Mouse (Mus musculus) forebrain, embryonic 12.5 days (tissue): ENCODE measurements around the gene Dpf3. TPM values are rescaled to one million over a fixed set of nuclear protein-coding genes. Genes with fewer than 3 reads are reported as not detected.

Experiments
- ATAC-seq: fragments of 200-750 bp; cut with Nextera tagmentation; 2 replicates; pipeline ENCODE4 v1.8.0; 2017; ENCODE audit warnings: moderate TSS enrichment; ENCODE audit not compliant: low FRiP score
- H3K27ac ChIP-seq: fragments of 300-500 bp; sonication (generic); 2 replicates; pipeline ENCODE4 v1.5.1; 2016; ENCODE audit warnings: mild to moderate bottlenecking
- H3K27me3 ChIP-seq: fragments of 300-500 bp; sonication (generic); 2 replicates; pipeline ENCODE4 v1.6.1; 2016; ENCODE audit warnings: mild to moderate bottlenecking
- H3K36me3 ChIP-seq: fragments of 300-500 bp; sonication (generic); replicated peaks from 2 replicates; pipeline ENCODE4 v1.6.1; 2016; ENCODE audit warnings: mild to moderate bottlenecking
- H3K4me1 ChIP-seq: fragments of 300-500 bp; sonication (generic); 2 replicates; pipeline ENCODE4 v1.6.1; 2016
- H3K4me2 ChIP-seq: fragments of 300-500 bp; sonication (generic); 2 replicates; pipeline ENCODE4 v1.6.1; 2016; ENCODE audit warnings: mild to moderate bottlenecking, moderate library complexity
- H3K4me3 ChIP-seq: fragments of 300-500 bp; sonication (generic); replicated peaks from 2 replicates; pipeline ENCODE4 v1.5.1; 2016; ENCODE audit warnings: mild to moderate bottlenecking
- H3K9ac ChIP-seq: fragments of 300-500 bp; sonication (generic); 2 replicates; pipeline ENCODE4 v1.6.1; 2016; ENCODE audit warnings: mild to moderate bottlenecking
- H3K9me3 ChIP-seq: fragments of 300-500 bp; sonication (generic); 2 replicates; pipeline ENCODE4 v1.6.1; 2016
- WGBS: fragments of 180-500 bp; shearing (Covaris S2); methylation state at CpG from one replicate; pipeline ENCODE4 v1.1.7; 2016; 5-methylcytosine and 5-hydroxymethylcytosine counted together
- polyA plus RNA-seq: library from polyadenylated mRNA; unstranded; fragments of >200 nt; fragmentation: Nextera tagmentation; extraction: Ambion mirVana; gene quantifications from 2 replicates; pipeline ENCODE4 v1.2.1, GENCODE M21; 2016

Dpf3 gene
- polyA plus RNA-seq, 1 experiment from 2014 or later = 7.7 TPM

GRCm38 (mm10) chr12:83479818-83480401 is 7.6 kb downstream of the Dpf3 start:
- Histone ChIP-seq H3K9ac (no peak overlapping the region), H3K9me3 (no peaks in the 10 kb centered on the region), H3K27ac (no peak overlapping the region), H3K4me3 (no peak overlapping the region), H3K36me3 (no peaks in the 10 kb centered on the region), H3K4me1 (peaks cover 26% of the 10 kb centered on the region), H3K4me2 (no peak overlapping the region), H3K27me3 (peaks cover 17% of the 10 kb centered on the region)
- 76% methylated on average over 7 of the region's 7 CpGs for WGBS
- ATAC-seq = no peak

GRCm38 (mm10) chr12:83479140-83479539 is 8.4 kb downstream of the Dpf3 start:
- ATAC-seq = no peak
- 80% methylated on average over 1 of the region's 1 CpGs for WGBS

DNA sequence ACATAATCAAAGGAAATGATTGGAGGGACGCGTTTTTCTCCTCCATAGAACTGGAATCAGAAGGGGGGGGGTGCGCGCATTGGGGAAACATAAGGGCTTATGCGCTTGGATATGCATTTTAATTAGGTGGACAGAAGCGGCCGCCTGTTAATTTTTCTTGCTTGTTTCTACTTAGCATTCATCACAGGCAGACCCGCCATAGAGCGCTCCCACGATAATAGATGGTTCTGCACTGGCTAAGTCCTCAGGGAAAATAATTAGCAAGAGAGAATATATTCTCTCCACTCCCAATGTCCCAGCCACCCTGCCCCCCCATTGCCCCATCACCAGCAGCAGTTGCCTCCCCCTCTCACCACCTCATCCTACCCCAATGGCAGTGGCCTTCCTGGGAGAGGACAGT is 11.2 kb downstream of the Dpf3 start:
- H3K4me1 ChIP-seq = peaks cover 28% of the 10 kb centered on the region
- ATAC-seq = peak; percentile 71; the same call in 1 of the 2 replicates
- peaks cover 4% of the 10 kb centered on the region; the same call in 1 of the 2 replicates for H3K27me3 ChIP-seq
- peak overlapping the region; percentile 37 for H3K27ac ChIP-seq
- H3K4me3 ChIP-seq = no peak overlapping the region
- 20% methylated on average over 10 of the region's 10 CpGs for WGBS
- H3K36me3 ChIP-seq = no peaks in the 10 kb centered on the region
- peak overlapping the region; percentile 21 for H3K4me2 ChIP-seq
- H3K9me3 ChIP-seq = no peaks in the 10 kb centered on the region
- no peak overlapping the region for H3K9ac ChIP-seq

More at GRCm38 (mm10) chr12:83479140-83479539, 8.4 kb downstream of the Dpf3 start:
- H3K9ac ChIP-seq = no peak overlapping the region
- H3K4me3 ChIP-seq = no peak overlapping the region
- no peak overlapping the region for H3K27ac ChIP-seq
- H3K36me3 ChIP-seq = no peaks in the 10 kb centered on the region
- H3K9me3 ChIP-seq = no peaks in the 10 kb centered on the region
- peaks cover 22% of the 10 kb centered on the region for H3K4me1 ChIP-seq
- H3K4me2 ChIP-seq = no peak overlapping the region
- peaks cover 9% of the 10 kb centered on the region for H3K27me3 ChIP-seq

DNA sequence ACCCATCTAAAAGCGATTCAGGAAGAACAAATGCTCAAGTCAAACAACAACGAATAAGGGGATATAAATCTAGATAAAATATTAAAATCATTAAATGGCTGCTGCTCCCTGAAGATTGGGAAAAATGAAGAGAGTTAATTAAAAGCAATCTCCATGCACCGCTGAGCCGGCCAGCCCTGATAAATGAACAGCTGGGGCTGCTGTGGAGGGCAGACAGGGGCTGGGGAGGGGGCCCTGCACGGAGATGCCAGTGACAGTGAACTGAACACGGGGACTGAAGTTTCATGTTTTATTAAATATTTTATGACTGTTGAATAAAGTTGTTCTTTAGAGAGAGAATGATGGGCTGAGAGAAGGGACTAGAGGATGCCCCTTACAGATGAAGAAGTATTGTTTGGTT is 12.1 kb downstream of the Dpf3 start:
- no peak for ATAC-seq
- 43% methylated on average over 6 of the region's 6 CpGs for WGBS
- no peak overlapping the region for H3K27ac ChIP-seq
- no peak overlapping the region for H3K4me3 ChIP-seq
- H3K4me1 ChIP-seq = peaks cover 28% of the 10 kb centered on the region
- peaks cover 4% of the 10 kb centered on the region; the same call in 1 of the 2 replicates for H3K27me3 ChIP-seq
- H3K4me2 ChIP-seq = no peak overlapping the region
- H3K9me3 ChIP-seq = no peaks in the 10 kb centered on the region
- no peak overlapping the region for H3K9ac ChIP-seq
- H3K36me3 ChIP-seq = no peaks in the 10 kb centered on the region

GRCm38 (mm10) chr12:83473987-83474600 is 13.4 kb downstream of the Dpf3 start:
- H3K27ac ChIP-seq = no peak overlapping the region
- no peak overlapping the region for H3K4me3 ChIP-seq
- H3K36me3 ChIP-seq = no peaks in the 10 kb centered on the region
- H3K9ac ChIP-seq = no peak overlapping the region
- no peak for ATAC-seq
- H3K27me3 ChIP-seq = peaks cover 8% of the 10 kb centered on the region; the same call in 1 of the 2 replicates
- WGBS = 67% methylated on average over 5 of the region's 5 CpGs
- H3K9me3 ChIP-seq = no peaks in the 10 kb centered on the region
- peaks cover 28% of the 10 kb centered on the region for H3K4me1 ChIP-seq
- no peak overlapping the region for H3K4me2 ChIP-seq

DNA sequence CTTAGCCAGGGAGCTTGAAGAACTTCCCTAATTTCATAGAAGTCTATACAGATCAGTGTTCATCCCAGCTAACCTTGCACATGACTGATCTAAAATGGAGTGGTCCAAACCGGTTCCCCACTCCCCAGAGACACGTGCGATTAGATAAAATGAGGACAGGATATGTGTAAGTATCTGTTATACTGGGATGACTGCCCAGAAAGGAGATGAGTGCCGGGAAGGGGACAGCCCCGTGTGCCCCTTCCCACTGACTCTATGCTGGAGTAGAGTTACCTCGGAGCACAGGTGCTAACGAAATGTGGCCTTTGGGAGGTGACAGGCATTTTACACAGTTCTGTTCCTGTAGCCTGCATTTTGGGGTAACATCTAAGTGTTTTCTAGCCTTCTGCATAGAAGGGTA is 15.8 kb downstream of the Dpf3 start:
- no peaks in the 10 kb centered on the region for H3K36me3 ChIP-seq
- H3K9me3 ChIP-seq = no peaks in the 10 kb centered on the region
- WGBS = 88% methylated on average over 7 of the region's 7 CpGs
- no peak overlapping the region for H3K27ac ChIP-seq
- ATAC-seq = no peak
- peaks cover 8% of the 10 kb centered on the region; the same call in 1 of the 2 replicates for H3K27me3 ChIP-seq
- H3K4me3 ChIP-seq = no peak overlapping the region
- H3K4me2 ChIP-seq = no peak overlapping the region
- H3K9ac ChIP-seq = no peak overlapping the region
- peaks cover 30% of the 10 kb centered on the region for H3K4me1 ChIP-seq

DNA sequence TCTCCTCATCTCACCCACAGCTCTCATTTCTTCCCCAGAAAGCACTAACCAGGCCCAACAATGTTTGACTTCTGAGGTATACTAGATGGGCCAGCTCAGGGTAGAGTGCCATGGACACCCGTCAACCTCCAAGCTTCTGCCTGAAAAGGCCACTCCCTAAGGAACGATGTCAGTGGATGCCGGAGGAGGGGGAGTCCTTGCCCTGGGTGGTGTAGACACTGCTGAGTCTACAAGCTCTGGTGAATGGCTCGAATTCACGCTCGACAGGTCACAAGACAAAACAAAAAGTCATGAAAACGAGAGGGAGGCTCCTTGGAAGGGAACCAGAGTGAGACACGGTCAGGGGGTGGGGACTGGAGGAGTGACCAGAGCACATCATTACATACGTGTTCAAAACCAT is 17.4 kb downstream of the Dpf3 start:
- WGBS = 25% methylated on average over 9 of the region's 9 CpGs
- H3K36me3 ChIP-seq = no peaks in the 10 kb centered on the region
- H3K9ac ChIP-seq = no peak overlapping the region
- no peak overlapping the region for H3K27ac ChIP-seq
- H3K9me3 ChIP-seq = no peaks in the 10 kb centered on the region
- H3K27me3 ChIP-seq = peaks cover 8% of the 10 kb centered on the region; the same call in 1 of the 2 replicates
- ATAC-seq = no peak
- H3K4me3 ChIP-seq = no peak overlapping the region
- no peak overlapping the region for H3K4me2 ChIP-seq
- peaks cover 21% of the 10 kb centered on the region for H3K4me1 ChIP-seq

- H3K27ac ChIP-seq = no peak overlapping the region
- no peaks in the 10 kb centered on the region for H3K9me3 ChIP-seq
- 43% methylated on average over 6 of the region's 6 CpGs for WGBS
- H3K27me3 ChIP-seq = 0 out of 2 replicates have a peak, but pooled peaks cover 4% of the 10 kb centered on the region
- no peak overlapping the region for H3K9ac ChIP-seq
- no peak overlapping the region for H3K4me3 ChIP-seq
- no peak for ATAC-seq
- H3K4me2 ChIP-seq = no peak overlapping the region
- H3K36me3 ChIP-seq = no peaks in the 10 kb centered on the region
- H3K4me1 ChIP-seq = peaks cover 12% of the 10 kb centered on the region
Observed at GRCm38 (mm10) chr12:83466508-83467430, 20.7 kb downstream of the Dpf3 start.

- Histone ChIP-seq H3K4me3 (no peak overlapping the region), H3K9me3 (no peaks in the 10 kb centered on the region), H3K9ac (no peak overlapping the region), H3K27me3 (0 out of 2 replicates have a peak, but pooled peaks cover 4% of the 10 kb centered on the region), H3K4me2 (no peak overlapping the region), H3K27ac (no peak overlapping the region), H3K36me3 (no peaks in the 10 kb centered on the region), H3K4me1 (peaks cover 12% of the 10 kb centered on the region)
- 90% methylated on average over 4 of the region's 4 CpGs for WGBS
- ATAC-seq = no peak
Observed at GRCm38 (mm10) chr12:83466053-83466452, 21.5 kb downstream of the Dpf3 start.

DNA sequence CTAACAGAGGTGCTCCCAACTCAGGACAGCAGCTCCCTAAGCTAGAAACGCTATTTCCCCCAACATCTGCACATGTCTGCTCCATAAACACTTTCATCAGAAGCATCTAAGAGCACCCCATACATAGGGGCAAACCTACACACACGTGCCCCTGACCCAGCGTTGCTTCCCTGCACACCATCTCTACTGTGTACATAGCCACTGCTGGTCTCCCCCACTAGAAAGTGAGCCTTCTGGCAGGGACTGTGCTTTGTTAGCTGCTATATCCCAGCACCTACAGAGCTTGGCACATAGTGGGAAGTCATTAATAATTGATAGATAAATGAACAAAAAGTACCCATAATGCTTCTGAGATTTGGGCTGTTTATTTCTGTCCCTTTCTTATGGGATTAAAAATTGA is 27.2 kb downstream of the Dpf3 start:
- no peaks in the 10 kb centered on the region for H3K36me3 ChIP-seq
- H3K9ac ChIP-seq = no peak overlapping the region
- no peak overlapping the region for H3K4me3 ChIP-seq
- no peaks in the 10 kb centered on the region for H3K4me1 ChIP-seq
- no peak for ATAC-seq
- no peak overlapping the region for H3K27ac ChIP-seq
- H3K9me3 ChIP-seq = no peaks in the 10 kb centered on the region
- no peak overlapping the region for H3K4me2 ChIP-seq
- no peaks in the 10 kb centered on the region for H3K27me3 ChIP-seq
- WGBS = 69% methylated on average over 3 of the region's 3 CpGs

GRCm38 (mm10) chr12:83454697-83455321 is 32.7 kb downstream of the Dpf3 start:
- no peak overlapping the region for H3K27ac ChIP-seq
- H3K9ac ChIP-seq = no peak overlapping the region
- no peaks in the 10 kb centered on the region for H3K36me3 ChIP-seq
- H3K4me2 ChIP-seq = no peak overlapping the region
- ATAC-seq = no peak
- no peaks in the 10 kb centered on the region for H3K4me1 ChIP-seq
- H3K4me3 ChIP-seq = no peak overlapping the region
- H3K27me3 ChIP-seq = no peaks in the 10 kb centered on the region
- WGBS = 72% methylated on average over 5 of the region's 5 CpGs
- H3K9me3 ChIP-seq = no peaks in the 10 kb centered on the region

GRCm38 (mm10) chr12:83451850-83452249 is 35.7 kb downstream of the Dpf3 start:
- Histone ChIP-seq H3K4me1 (peaks cover 7% of the 10 kb centered on the region; the same call in 1 of the 2 replicates), H3K27me3 (no peaks in the 10 kb centered on the region), H3K4me2 (no peak overlapping the region), H3K27ac (no peak overlapping the region), H3K36me3 (no peaks in the 10 kb centered on the region), H3K4me3 (no peak overlapping the region), H3K9me3 (no peaks in the 10 kb centered on the region), H3K9ac (no peak overlapping the region)
- ATAC-seq = no peak
- 56% methylated on average over 8 of the region's 8 CpGs for WGBS
